Mouse (Mus musculus): Measurements from ENCODE around the gene Top2b. TPM values are rescaled to one million over a fixed set of nuclear protein-coding genes. Genes with fewer than 3 reads are reported as not detected.

The Top2b gene
- total and polyA plus RNA-seq, 3 experiments: 29.5 to 190 (median 39.5) TPM

DNA sequence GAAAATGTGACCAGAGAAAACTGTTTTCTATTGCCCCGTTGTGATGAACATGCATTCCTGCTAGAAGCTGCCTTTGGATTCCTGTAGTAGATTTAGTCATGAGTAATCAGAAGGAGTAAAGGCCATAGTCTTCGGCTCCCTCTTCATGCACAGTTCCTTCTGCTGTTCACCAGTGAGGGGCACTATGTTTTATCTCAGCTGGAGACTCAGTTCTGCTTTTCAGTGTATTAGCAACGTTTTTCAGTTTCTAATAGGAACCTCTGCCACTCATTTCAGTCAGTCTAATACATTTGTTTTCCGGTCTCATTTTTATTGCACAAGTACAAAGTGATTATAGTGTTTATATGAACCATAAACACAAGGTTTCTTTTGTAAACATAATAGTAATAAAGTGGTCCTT lies 62.6 kb downstream of the Top2b start:
- Histone ChIP-seq H3K4me3 (ENCODE audit: control insufficient read depth in 1 of 2, insufficient read depth in 1 of 2, low read depth in 2 of 2, low read length in 2 of 2) (no peak overlapping the region), H3K4me1 (ENCODE audit: control insufficient read depth in 1 of 2, insufficient read depth in 2 of 2, low read length in 2 of 2) (no peaks in the 10 kb centered on the region), H3K9ac (ENCODE audit: control insufficient read depth, low read depth, low read length, poor library complexity, severe bottlenecking) (no peak overlapping the region), H3K27me3 (ENCODE audit: control insufficient read depth in 1 of 2, insufficient read depth in 2 of 2, low read length in 2 of 2) (no peaks in the 10 kb centered on the region), H3K9me3 (replicated peaks; ENCODE audit: insufficient read depth, low read length) (no peaks in the 10 kb centered on the region), H3K36me3 (ENCODE audit: control insufficient read depth in 1 of 2, insufficient read depth in 2 of 2, low read length in 2 of 2) (peaks cover 2 to 31% of the 10 kb centered on the region in 2 experiments), H3K79me2 (ENCODE audit: control insufficient read depth, insufficient read depth, low read length, poor library complexity) (no peaks in the 10 kb centered on the region), H3K27ac (ENCODE audit: control insufficient read depth, low read depth, low read length) (no peak overlapping the region)
- TF ChIP-seq CTCF (IDR thresholded peaks at IDR 0.05 in 2 of 3, conservative IDR thresholded peaks at IDR 0.05 in 1 of 3; ENCODE audit: control insufficient read depth in 1 of 3, insufficient read depth in 1 of 3, low read depth in 2 of 3, low read length in 3 of 3, poor library complexity in 1 of 3, severe bottlenecking in 1 of 3) (peak in 1 of 3 experiments; percentile 20; a peak in 1 of 6 replicates), MAZ (IDR thresholded peaks at IDR 0.05; ENCODE audit: low read depth, low read length) (no peak), TBP (IDR thresholded peaks at IDR 0.05; ENCODE audit: low read depth, low read length) (no peak), BHLHE40 (IDR thresholded peaks at IDR 0.05; ENCODE audit: borderline replicate concordance, low read depth, low read length) (no peak), POLR2AphosphoS2 (IDR thresholded peaks at IDR 0.05; ENCODE audit: low read length) (no peak), MAFK (IDR thresholded peaks at IDR 0.05; ENCODE audit: borderline replicate concordance, low read depth, low read length) (no peak), ZC3H11A (IDR thresholded peaks at IDR 0.05; ENCODE audit: low read depth, low read length) (no peak), USF2 (IDR thresholded peaks at IDR 0.05; ENCODE audit: borderline replicate concordance in 1 of 2, insufficient read depth in 1 of 2, low read depth in 1 of 2, low read length in 2 of 2) (no peak), SMC3 (IDR thresholded peaks at IDR 0.05; ENCODE audit: low read depth, low read length) (peak; percentile 15; the same call in 1 of the 2 replicates), ETS1 (IDR thresholded peaks at IDR 0.05; ENCODE audit: low read depth, low read length) (no peak), ELF1 (IDR thresholded peaks at IDR 0.05; ENCODE audit: low read depth, low read length) (no peak), MAX (IDR thresholded peaks at IDR 0.05; ENCODE audit: low read length) (no peak), MXI1 (IDR thresholded peaks at IDR 0.05; ENCODE audit: low read depth, low read length) (no peak), CHD2 (IDR thresholded peaks at IDR 0.05; ENCODE audit: low read length) (no peak), KAT2A (conservative IDR thresholded peaks at IDR 0.05; ENCODE audit: low read depth, low read length) (no peak), GATA1 (IDR thresholded peaks at IDR 0.05; ENCODE audit: low read depth, low read length) (no peak)
- DNase-seq (ENCODE audit: low read depth, low spot score): peak; percentile 38

- TF ChIP-seq POLR2AphosphoS5 (IDR thresholded peaks at IDR 0.05; ENCODE audit: borderline replicate concordance, low read depth, low read length): no peak
- TF ChIP-seq UBTF (IDR thresholded peaks at IDR 0.05; ENCODE audit: borderline replicate concordance, insufficient read depth, low read depth, low read length): no peak
- no peak for TF ChIP-seq ZC3H11A (IDR thresholded peaks at IDR 0.05; ENCODE audit: low read depth, low read length)
- TF ChIP-seq NRF1 (IDR thresholded peaks at IDR 0.05; ENCODE audit: insufficient read depth, low read depth, low read length, poor library complexity, severe bottlenecking): no peak
- no peak for TF ChIP-seq E2F4 (IDR thresholded peaks at IDR 0.05; ENCODE audit: borderline replicate concordance, low read depth, low read length)
- no peak for TF ChIP-seq TAL1 (IDR thresholded peaks at IDR 0.05; ENCODE audit: low read length)
- TF ChIP-seq NELFE (IDR thresholded peaks at IDR 0.05; ENCODE audit: low read depth, low read length): no peak
- TF ChIP-seq POLR2A (IDR thresholded peaks at IDR 0.05; ENCODE audit: control insufficient read depth in 1 of 2, insufficient read depth in 1 of 2, low read depth in 1 of 2, low read length in 2 of 2, poor library complexity in 1 of 2): no peak
- no peak for TF ChIP-seq USF2 (IDR thresholded peaks at IDR 0.05; ENCODE audit: borderline replicate concordance in 1 of 2, insufficient read depth in 1 of 2, low read depth in 1 of 2, low read length in 2 of 2)
- no peak for TF ChIP-seq TCF12 (IDR thresholded peaks at IDR 0.05; ENCODE audit: low read depth, low read length)
- TF ChIP-seq EP300 (IDR thresholded peaks at IDR 0.05; ENCODE audit: low read depth in 1 of 2, low read length in 2 of 2): no peak
- no peak for TF ChIP-seq ZKSCAN1 (IDR thresholded peaks at IDR 0.05; ENCODE audit: low read depth, low read length)
- no peak overlapping the region for H3K4me3 ChIP-seq (ENCODE audit: control insufficient read depth in 1 of 2, insufficient read depth in 1 of 2, low read depth in 2 of 2, low read length in 2 of 2)
- H3K36me3 ChIP-seq (ENCODE audit: control insufficient read depth in 1 of 2, insufficient read depth in 2 of 2, low read length in 2 of 2): peaks cover 0 to 16% of the 10 kb centered on the region in 2 experiments; a peak in 2 of 4 replicates
- no peak overlapping the region for H3K27ac ChIP-seq (ENCODE audit: control insufficient read depth, low read depth, low read length)
- no peaks in the 10 kb centered on the region for H3K9me3 ChIP-seq (replicated peaks; ENCODE audit: insufficient read depth, low read length)
- H3K9ac ChIP-seq (ENCODE audit: control insufficient read depth, low read depth, low read length, poor library complexity, severe bottlenecking): no peak overlapping the region
- no peaks in the 10 kb centered on the region for H3K27me3 ChIP-seq (ENCODE audit: control insufficient read depth in 1 of 2, insufficient read depth in 2 of 2, low read length in 2 of 2)
- no peaks in the 10 kb centered on the region for H3K4me1 ChIP-seq (ENCODE audit: control insufficient read depth in 1 of 2, insufficient read depth in 2 of 2, low read length in 2 of 2)
- H3K79me2 ChIP-seq (ENCODE audit: control insufficient read depth, insufficient read depth, low read length, poor library complexity): no peaks in the 10 kb centered on the region
- no peak for DNase-seq (ENCODE audit: low read depth, low spot score)
Measured at GRCm38 (mm10) chr14:16431941-16432499, 67.0 kb downstream of the Top2b start.
